Mouse (Mus musculus): ENCODE measurements at regions not wholly inside any gene's neighbourhood (a gene's known extent, or its start where the extent isn't known, plus 50 kb on each side); places are given as distances from the start of the nearest gene placed in this dataset.

- no peak overlapping the region for H3K4me3 ChIP-seq (ENCODE audit: control insufficient read depth in 1 of 2, insufficient read depth in 1 of 2, low read depth in 2 of 2, low read length in 2 of 2)
- no peaks in the 10 kb centered on the region for H3K36me3 ChIP-seq (ENCODE audit: control insufficient read depth in 1 of 2, insufficient read depth in 2 of 2, low read length in 2 of 2)
- TF ChIP-seq ZKSCAN1 (IDR thresholded peaks at IDR 0.05; ENCODE audit: low read depth, low read length) (no peak), RCOR1 (IDR thresholded peaks at IDR 0.05; ENCODE audit: low read depth, low read length) (no peak), ZMIZ1 (IDR thresholded peaks at IDR 0.05; ENCODE audit: low read depth, low read length) (no peak), ELF1 (IDR thresholded peaks at IDR 0.05; ENCODE audit: low read depth, low read length) (no peak), SIN3A (IDR thresholded peaks at IDR 0.05; ENCODE audit: low read length) (no peak), NELFE (IDR thresholded peaks at IDR 0.05; ENCODE audit: low read depth, low read length) (no peak), MYC (IDR thresholded peaks at IDR 0.05; ENCODE audit: low read depth, low read length) (no peak), HCFC1 (IDR thresholded peaks at IDR 0.05; ENCODE audit: low read depth, low read length) (no peak), CTCF (IDR thresholded peaks at IDR 0.05 in 2 of 3, conservative IDR thresholded peaks at IDR 0.05 in 1 of 3; ENCODE audit: control insufficient read depth in 1 of 3, insufficient read depth in 1 of 3, low read depth in 2 of 3, low read length in 3 of 3, poor library complexity in 1 of 3, severe bottlenecking in 1 of 3) (no peak), CHD2 (IDR thresholded peaks at IDR 0.05; ENCODE audit: low read length) (no peak), MXI1 (IDR thresholded peaks at IDR 0.05; ENCODE audit: low read depth, low read length) (no peak), USF1 (IDR thresholded peaks at IDR 0.05; ENCODE audit: low read depth, low read length) (no peak), JUND (IDR thresholded peaks at IDR 0.05; ENCODE audit: low read depth, low read length) (no peak), MEF2A (IDR thresholded peaks at IDR 0.05; ENCODE audit: extremely low read depth, insufficient replicate concordance, low read depth, low read length, poor library complexity, severe bottlenecking) (no peak), GABPA (IDR thresholded peaks at IDR 0.05; ENCODE audit: low read depth, low read length) (no peak), E2F4 (IDR thresholded peaks at IDR 0.05; ENCODE audit: borderline replicate concordance, low read depth, low read length) (no peak), ZNF384 (IDR thresholded peaks at IDR 0.05; ENCODE audit: low read depth, low read length) (no peak), POLR2AphosphoS2 (IDR thresholded peaks at IDR 0.05; ENCODE audit: low read length) (no peak), UBTF (IDR thresholded peaks at IDR 0.05; ENCODE audit: borderline replicate concordance, insufficient read depth, low read depth, low read length) (no peak)
- H3K27ac ChIP-seq (ENCODE audit: control insufficient read depth, low read depth, low read length), result no peak overlapping the region
- no peaks in the 10 kb centered on the region for H3K27me3 ChIP-seq (ENCODE audit: control insufficient read depth in 1 of 2, insufficient read depth in 2 of 2, low read length in 2 of 2)
- H3K9me3 ChIP-seq (replicated peaks; ENCODE audit: insufficient read depth, low read length), result no peaks in the 10 kb centered on the region
- H3K4me1 ChIP-seq (ENCODE audit: control insufficient read depth in 1 of 2, insufficient read depth in 2 of 2, low read length in 2 of 2), result no peaks in the 10 kb centered on the region
- DNase-seq (ENCODE audit: low read depth, low spot score), result no peak
- H3K79me2 ChIP-seq (ENCODE audit: control insufficient read depth, insufficient read depth, low read length, poor library complexity), result no peaks in the 10 kb centered on the region
- no peak overlapping the region for H3K9ac ChIP-seq (ENCODE audit: control insufficient read depth, low read depth, low read length, poor library complexity, severe bottlenecking)
These were observed 168.2 kb upstream of the Sptlc3 start for GRCm38 (mm10) chr2:139325501-139325900.

DNA sequence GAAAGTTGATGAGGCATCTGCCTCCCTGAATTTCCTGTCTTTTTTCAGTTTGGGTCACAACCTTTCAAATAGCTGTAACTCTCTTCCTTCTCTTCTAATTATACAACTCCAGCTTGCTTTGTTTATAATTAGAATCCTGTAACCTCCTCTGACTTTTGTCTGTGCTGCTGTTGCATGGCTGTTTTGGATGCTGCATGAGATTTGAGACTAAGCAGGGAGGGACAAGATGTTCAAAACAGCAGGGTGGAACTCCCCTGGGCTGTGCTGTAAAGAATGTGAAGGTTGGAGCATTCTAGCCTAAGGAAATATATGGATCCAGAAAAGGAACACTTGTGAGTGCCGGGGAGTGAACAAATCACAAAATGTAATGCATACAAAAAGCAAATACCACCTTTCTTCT, 159.0 kb upstream of the Sptlc3 start:
- no peak for TF ChIP-seq MAZ (IDR thresholded peaks at IDR 0.05; ENCODE audit: low read depth, low read length)
- no peak for TF ChIP-seq ETS1 (IDR thresholded peaks at IDR 0.05; ENCODE audit: low read depth, low read length)
- no peak for TF ChIP-seq MEF2A (IDR thresholded peaks at IDR 0.05; ENCODE audit: extremely low read depth, insufficient replicate concordance, low read depth, low read length, poor library complexity, severe bottlenecking)
- TF ChIP-seq MYB (IDR thresholded peaks at IDR 0.05; ENCODE audit: low read depth, low read length), result no peak
- TF ChIP-seq TCF12 (IDR thresholded peaks at IDR 0.05; ENCODE audit: low read depth, low read length), result no peak
- TF ChIP-seq ZC3H11A (IDR thresholded peaks at IDR 0.05; ENCODE audit: low read depth, low read length), result no peak
- no peak for TF ChIP-seq MAX (IDR thresholded peaks at IDR 0.05; ENCODE audit: low read length)
- no peak for TF ChIP-seq HCFC1 (IDR thresholded peaks at IDR 0.05; ENCODE audit: low read depth, low read length)
- no peak for TF ChIP-seq USF2 (IDR thresholded peaks at IDR 0.05; ENCODE audit: borderline replicate concordance in 1 of 2, insufficient read depth in 1 of 2, low read depth in 1 of 2, low read length in 2 of 2)
- TF ChIP-seq POLR2A (IDR thresholded peaks at IDR 0.05; ENCODE audit: control insufficient read depth in 1 of 2, insufficient read depth in 1 of 2, low read depth in 1 of 2, low read length in 2 of 2, poor library complexity in 1 of 2), result no peak
- TF ChIP-seq GABPA (IDR thresholded peaks at IDR 0.05; ENCODE audit: low read depth, low read length), result no peak
- H3K79me2 ChIP-seq (ENCODE audit: control insufficient read depth, insufficient read depth, low read length, poor library complexity), result no peaks in the 10 kb centered on the region
- no peaks in the 10 kb centered on the region for H3K36me3 ChIP-seq (ENCODE audit: control insufficient read depth in 1 of 2, insufficient read depth in 2 of 2, low read length in 2 of 2)
- DNase-seq (ENCODE audit: low read depth, low spot score), result no peak
- no peaks in the 10 kb centered on the region for H3K4me1 ChIP-seq (ENCODE audit: control insufficient read depth in 1 of 2, insufficient read depth in 2 of 2, low read length in 2 of 2)
- H3K9ac ChIP-seq (ENCODE audit: control insufficient read depth, low read depth, low read length, poor library complexity, severe bottlenecking), result no peak overlapping the region
- H3K4me3 ChIP-seq (ENCODE audit: control insufficient read depth in 1 of 2, insufficient read depth in 1 of 2, low read depth in 2 of 2, low read length in 2 of 2), result no peak overlapping the region
- H3K27me3 ChIP-seq (ENCODE audit: control insufficient read depth in 1 of 2, insufficient read depth in 2 of 2, low read length in 2 of 2), result no peaks in the 10 kb centered on the region
- H3K9me3 ChIP-seq (replicated peaks; ENCODE audit: insufficient read depth, low read length), result no peaks in the 10 kb centered on the region
- no peak overlapping the region for H3K27ac ChIP-seq (ENCODE audit: control insufficient read depth, low read depth, low read length)
